Mouse (Mus musculus) macrophage (primary cell): ENCODE measurements around the gene Gas7. TPM values are rescaled to one million over a fixed set of nuclear protein-coding genes. Genes with fewer than 3 reads are reported as not detected.

Experiments used
- H3K27ac ChIP-seq: fragments of 350-480 bp; formaldehyde crosslinking; 2 replicates; pipeline ENCODE4 v1.9.0; 2021
- H3K36me3 ChIP-seq: fragments of 350-480 bp; formaldehyde crosslinking; 2 replicates; pipeline ENCODE4 v1.9.0; 2021; ENCODE audit errors: inconsistent target
- H3K4me3 ChIP-seq: fragments of 350-480 bp; formaldehyde crosslinking; 2 replicates; pipeline ENCODE4 v1.9.0; 2021; ENCODE audit errors: inconsistent target
- H3K79me2 ChIP-seq: fragments of 350-480 bp; formaldehyde crosslinking; 2 replicates; pipeline ENCODE4 v1.9.0; 2021; ENCODE audit errors: inconsistent target
- WGBS: methylation state at CpG from one replicate; pipeline ENCODE4 v1.1.7; 2026; ENCODE audit warnings: inconsistent platforms; ENCODE audit not compliant: missing documents; 5-methylcytosine and 5-hydroxymethylcytosine counted together
- polyA plus RNA-seq: library from polyadenylated mRNA; stranded (reverse); fragments of 250-400 nt; gene quantifications from 3 replicates; pipeline ENCODE4 v1.2.4, GENCODE M21; 2018; ENCODE audit warnings: inconsistent platforms

Gas7 gene
- polyA plus RNA-seq, 1 experiment from 2014 or later: 113 TPM

GRCm38 (mm10) chr11:67715382-67715781, 260.1 kb downstream of the Gas7 start:
- WGBS: 64% methylated on average over 4 of the region's 4 CpGs
- no peak overlapping the region for H3K4me3 ChIP-seq
- H3K79me2 ChIP-seq: no peaks in the 10 kb centered on the region
- no peak overlapping the region for H3K27ac ChIP-seq
- no peaks in the 10 kb centered on the region for H3K36me3 ChIP-seq

GRCm38 (mm10) chr11:67721485-67721884, 266.2 kb downstream of the Gas7 start:
- H3K4me3 ChIP-seq: no peak overlapping the region
- WGBS: 83% methylated on average over 5 of the region's 5 CpGs
- H3K36me3 ChIP-seq: no peaks in the 10 kb centered on the region
- H3K27ac ChIP-seq: no peak overlapping the region
- no peaks in the 10 kb centered on the region for H3K79me2 ChIP-seq

GRCm38 (mm10) chr11:67722399-67723156, 267.3 kb downstream of the Gas7 start:
- no peaks in the 10 kb centered on the region for H3K79me2 ChIP-seq
- H3K27ac ChIP-seq: no peak overlapping the region
- no peaks in the 10 kb centered on the region for H3K36me3 ChIP-seq
- WGBS: 77% methylated on average over 7 of the region's 7 CpGs
- H3K4me3 ChIP-seq: no peak overlapping the region

- WGBS: 64% methylated on average over 8 of the region's 8 CpGs
- no peak overlapping the region for H3K27ac ChIP-seq
- no peaks in the 10 kb centered on the region for H3K79me2 ChIP-seq
- H3K36me3 ChIP-seq: no peaks in the 10 kb centered on the region
- no peak overlapping the region for H3K4me3 ChIP-seq
Measured at GRCm38 (mm10) chr11:67723231-67724013, 268.2 kb downstream of the Gas7 start.

GRCm38 (mm10) chr11:67727095-67727494, 271.9 kb downstream of the Gas7 start:
- 86% methylated on average over 6 of the region's 6 CpGs for WGBS
- Histone ChIP-seq H3K27ac (no peak overlapping the region), H3K79me2 (no peaks in the 10 kb centered on the region), H3K36me3 (no peaks in the 10 kb centered on the region), H3K4me3 (no peak overlapping the region)

GRCm38 (mm10) chr11:67728726-67729125, 273.5 kb downstream of the Gas7 start:
- no peaks in the 10 kb centered on the region for H3K36me3 ChIP-seq

GRCm38 (mm10) chr11:67731056-67731455, 275.8 kb downstream of the Gas7 start:
- no peaks in the 10 kb centered on the region for H3K79me2 ChIP-seq
- H3K36me3 ChIP-seq: no peaks in the 10 kb centered on the region
- WGBS: 81% methylated on average over 2 of the region's 2 CpGs
- H3K27ac ChIP-seq: no peak overlapping the region
- no peak overlapping the region for H3K4me3 ChIP-seq

More at GRCm38 (mm10) chr11:67728726-67729125, 273.5 kb downstream of the Gas7 start:
- no peak overlapping the region for H3K27ac ChIP-seq
- no peak overlapping the region for H3K4me3 ChIP-seq
- no peaks in the 10 kb centered on the region for H3K79me2 ChIP-seq

- Histone ChIP-seq H3K27ac (no peak overlapping the region), H3K36me3 (no peaks in the 10 kb centered on the region), H3K4me3 (no peak overlapping the region), H3K79me2 (no peaks in the 10 kb centered on the region)
- no CpG with 5 or more reads among the region's 1 CpGs for WGBS
Measured at GRCm38 (mm10) chr11:67733726-67734125, 278.5 kb downstream of the Gas7 start.

GRCm38 (mm10) chr11:67734597-67734996, 279.4 kb downstream of the Gas7 start:
- Histone ChIP-seq H3K27ac (no peak overlapping the region), H3K79me2 (no peaks in the 10 kb centered on the region), H3K36me3 (no peaks in the 10 kb centered on the region), H3K4me3 (no peak overlapping the region)
- 64% methylated on average over 3 of the region's 3 CpGs for WGBS

- Histone ChIP-seq H3K36me3 (no peaks in the 10 kb centered on the region), H3K79me2 (no peaks in the 10 kb centered on the region), H3K4me3 (no peak overlapping the region), H3K27ac (no peak overlapping the region)
- 81% methylated on average over 6 of the region's 6 CpGs for WGBS
Measured at GRCm38 (mm10) chr11:67738345-67738744, 283.1 kb downstream of the Gas7 start.

Other genes with a start within 250 kb of the Gas7 start
- gene Myh4, start 217.4 kb upstream of the Gas7 start, polyA plus RNA-seq: not detected in 3 replicates
- gene Myh8, start 178.3 kb upstream of the Gas7 start, polyA plus RNA-seq: not detected in 3 replicates
- gene Myh13, start 133.8 kb upstream of the Gas7 start, polyA plus RNA-seq: not detected in 3 replicates
- gene Rcvrn, start 239.9 kb downstream of the Gas7 start, polyA plus RNA-seq: 0.23 TPM in 1 of 3 replicates, not detected in the others